Mouse (Mus musculus) stomach, embryonic 16.5 days (tissue): ENCODE measurements around the gene Upk3bl. TPM values are rescaled to one million over a fixed set of nuclear protein-coding genes. Genes with fewer than 3 reads are reported as not detected.
A peak's percentile ranks its signal among the peaks of the same experiment; 100 is the strongest.

Experiments
- ATAC-seq: fragments of 200-750 bp; cut with Nextera tagmentation; 2 replicates; pipeline ENCODE4 v1.8.0; 2017; ENCODE audit warnings: moderate number of reproducible peaks, moderate TSS enrichment; ENCODE audit not compliant: insufficient read depth, low FRiP score
- H3K27ac ChIP-seq: fragments of 300-500 bp; sonication (generic); 2 replicates; pipeline ENCODE4 v1.5.1; 2014; ENCODE audit warnings: low read length
- H3K27me3 ChIP-seq: fragments of 300-500 bp; sonication (generic); 2 replicates; pipeline ENCODE4 v1.6.1; 2014; ENCODE audit warnings: low read length, control low read depth, mixed read lengths; ENCODE audit not compliant: control insufficient read depth, insufficient read depth
- H3K36me3 ChIP-seq: fragments of 300-500 bp; sonication (generic); 2 replicates; pipeline ENCODE4 v1.6.1; 2014; ENCODE audit warnings: low read length; ENCODE audit not compliant: control insufficient read depth, insufficient read depth
- H3K4me1 ChIP-seq: fragments of 300-500 bp; sonication (generic); 2 replicates; pipeline ENCODE4 v1.6.1; 2014; ENCODE audit warnings: low read length, control low read depth, mixed read lengths; ENCODE audit not compliant: control insufficient read depth, insufficient read depth
- H3K4me2 ChIP-seq: fragments of 300-500 bp; sonication (generic); 2 replicates; pipeline ENCODE4 v1.6.1; 2014; ENCODE audit warnings: low read depth, low read length, mixed read lengths
- H3K4me3 ChIP-seq: fragments of 300-500 bp; sonication (generic); replicated peaks from 2 replicates; pipeline ENCODE4 v1.5.1; 2014; ENCODE audit warnings: mild to moderate bottlenecking, low read length
- H3K9ac ChIP-seq: fragments of 300-500 bp; sonication (generic); 2 replicates; pipeline ENCODE4 v1.6.1; 2014; ENCODE audit warnings: low read length
- H3K9me3 ChIP-seq: fragments of 300-500 bp; sonication (generic); replicated peaks from 2 replicates; pipeline ENCODE4 v1.6.1; 2016; ENCODE audit warnings: low read length, control low read depth; ENCODE audit not compliant: control insufficient read depth
- WGBS: fragments of 180-500 bp; shearing (Covaris S2); extraction: QIAGEN DNeasy Blood & Tissue Kit; methylation state at CpG from one replicate; pipeline ENCODE4 v1.1.7; 2014; 5-methylcytosine and 5-hydroxymethylcytosine counted together
- polyA plus RNA-seq: library from polyadenylated mRNA; unstranded; fragments of >200 nt; fragmentation: Nextera tagmentation; extraction: Ambion mirVana; gene quantifications from 2 replicates; pipeline ENCODE4 v1.2.1, GENCODE M21; 2015

The Upk3bl gene
- polyA plus RNA-seq, 1 experiment from 2014 or later: 190 TPM

- H3K9me3 ChIP-seq: no peaks in the 10 kb centered on the region
- no peak overlapping the region for H3K4me2 ChIP-seq
- H3K4me3 ChIP-seq: no peak overlapping the region
- no peak overlapping the region for H3K9ac ChIP-seq
- ATAC-seq: no peak
- no peak overlapping the region for H3K27ac ChIP-seq
- WGBS: 18% methylated on average over 14 of the region's 14 CpGs
- peaks cover 16% of the 10 kb centered on the region for H3K4me1 ChIP-seq
- H3K36me3 ChIP-seq: no peaks in the 10 kb centered on the region
- H3K27me3 ChIP-seq: no peaks in the 10 kb centered on the region
These were observed 34.7 kb downstream of the Upk3bl start for GRCm38 (mm10) chr5:136088821-136089575.

- ATAC-seq: no peak
- no peak overlapping the region for H3K4me2 ChIP-seq
- H3K27ac ChIP-seq: no peak overlapping the region
- H3K27me3 ChIP-seq: no peaks in the 10 kb centered on the region
- WGBS: 61% methylated on average over 5 of the region's 5 CpGs
- no peak overlapping the region for H3K9ac ChIP-seq
- no peak overlapping the region for H3K4me3 ChIP-seq
- no peaks in the 10 kb centered on the region for H3K4me1 ChIP-seq
- H3K36me3 ChIP-seq: no peaks in the 10 kb centered on the region
- H3K9me3 ChIP-seq: no peaks in the 10 kb centered on the region
These were observed 37.6 kb downstream of the Upk3bl start for GRCm38 (mm10) chr5:136091927-136092326.

GRCm38 (mm10) chr5:136094249-136095010 is 40.1 kb downstream of the Upk3bl start:
- Histone ChIP-seq H3K9ac (no peak overlapping the region), H3K36me3 (no peaks in the 10 kb centered on the region), H3K4me2 (no peak overlapping the region), H3K9me3 (no peaks in the 10 kb centered on the region), H3K4me3 (no peak overlapping the region), H3K4me1 (no peaks in the 10 kb centered on the region), H3K27ac (no peak overlapping the region), H3K27me3 (no peaks in the 10 kb centered on the region)
- ATAC-seq: peak; percentile 23; the same call in 1 of the 2 replicates
- 63% methylated on average over 8 of the region's 8 CpGs for WGBS

GRCm38 (mm10) chr5:136095089-136095488 is 40.8 kb downstream of the Upk3bl start:
- no peaks in the 10 kb centered on the region for H3K9me3 ChIP-seq
- no peak overlapping the region for H3K9ac ChIP-seq
- H3K27me3 ChIP-seq: no peaks in the 10 kb centered on the region
- no peak overlapping the region for H3K4me3 ChIP-seq
- no peak overlapping the region for H3K4me2 ChIP-seq
- 67% methylated on average over 7 of the region's 7 CpGs for WGBS
- H3K27ac ChIP-seq: no peak overlapping the region
- ATAC-seq: no peak
- no peaks in the 10 kb centered on the region for H3K36me3 ChIP-seq
- H3K4me1 ChIP-seq: no peaks in the 10 kb centered on the region

- H3K4me1 ChIP-seq: peaks cover 4% of the 10 kb centered on the region; the same call in 1 of the 2 replicates
- ATAC-seq: no peak
- no peaks in the 10 kb centered on the region for H3K27me3 ChIP-seq
- no peak overlapping the region for H3K9ac ChIP-seq
- no peak overlapping the region for H3K4me2 ChIP-seq
- no peak overlapping the region for H3K27ac ChIP-seq
- H3K36me3 ChIP-seq: no peaks in the 10 kb centered on the region
- H3K9me3 ChIP-seq: no peaks in the 10 kb centered on the region
- no peak overlapping the region for H3K4me3 ChIP-seq
- 85% methylated on average over 10 of the region's 10 CpGs for WGBS
These were observed 44.2 kb downstream of the Upk3bl start for GRCm38 (mm10) chr5:136098536-136098935.

- peaks cover 4% of the 10 kb centered on the region; the same call in 1 of the 2 replicates for H3K4me1 ChIP-seq
- H3K9ac ChIP-seq: peak overlapping the region; percentile 56
- H3K36me3 ChIP-seq: no peaks in the 10 kb centered on the region
- peak; percentile 85; the same call in 1 of the 2 replicates for ATAC-seq
- 8% methylated on average over 41 of the region's 41 CpGs for WGBS
- H3K4me2 ChIP-seq: peak overlapping the region; percentile 58
- H3K9me3 ChIP-seq: peaks cover 4% of the 10 kb centered on the region
- H3K4me3 ChIP-seq: peak overlapping the region; percentile 36
- H3K27me3 ChIP-seq: no peaks in the 10 kb centered on the region
- no peak overlapping the region for H3K27ac ChIP-seq
These were observed 48.0 kb downstream of the Upk3bl start for GRCm38 (mm10) chr5:136102099-136102820.

GRCm38 (mm10) chr5:136104511-136104910 is 50.2 kb downstream of the Upk3bl start:
- Histone ChIP-seq H3K4me2 (no peak overlapping the region), H3K27me3 (no peaks in the 10 kb centered on the region), H3K36me3 (no peaks in the 10 kb centered on the region), H3K4me3 (no peak overlapping the region), H3K4me1 (peaks cover 4% of the 10 kb centered on the region; the same call in 1 of the 2 replicates), H3K9me3 (peaks cover 4% of the 10 kb centered on the region), H3K9ac (no peak overlapping the region), H3K27ac (no peak overlapping the region)
- 86% methylated on average over 5 of the region's 5 CpGs for WGBS
- no peak for ATAC-seq

- no peak overlapping the region for H3K27ac ChIP-seq
- WGBS: 51% methylated on average over 2 of the region's 2 CpGs
- no peak for ATAC-seq
- H3K27me3 ChIP-seq: no peaks in the 10 kb centered on the region
- H3K4me1 ChIP-seq: no peaks in the 10 kb centered on the region
- H3K36me3 ChIP-seq: no peaks in the 10 kb centered on the region
- H3K9me3 ChIP-seq: peaks cover 4% of the 10 kb centered on the region
- no peak overlapping the region for H3K4me2 ChIP-seq
- no peak overlapping the region for H3K4me3 ChIP-seq
- no peak overlapping the region for H3K9ac ChIP-seq
These were observed 54.2 kb downstream of the Upk3bl start for GRCm38 (mm10) chr5:136108486-136108885.

- Histone ChIP-seq H3K9me3 (peaks cover 4% of the 10 kb centered on the region), H3K36me3 (no peaks in the 10 kb centered on the region), H3K27ac (no peak overlapping the region), H3K27me3 (no peaks in the 10 kb centered on the region), H3K4me1 (no peaks in the 10 kb centered on the region), H3K9ac (no peak overlapping the region), H3K4me3 (no peak overlapping the region), H3K4me2 (no peak overlapping the region)
- no peak for ATAC-seq
- WGBS: 75% methylated on average over 3 of the region's 3 CpGs
These were observed 54.8 kb downstream of the Upk3bl start for GRCm38 (mm10) chr5:136109042-136109441.
